Mouse (Mus musculus): ENCODE data around the gene Nemp2. TPM values are rescaled to one million over a fixed set of nuclear protein-coding genes. Genes with fewer than 3 reads are reported as not detected.
"Not testable (repeated sequence)": the region's sequence is repeated elsewhere in the genome, so short reads cannot be mapped to it uniquely, and the experiment has no call there.

Nemp2 gene
- total RNA-seq, 2 experiments from 2014 or later, result 4.2 to 5.8 TPM

DNA sequence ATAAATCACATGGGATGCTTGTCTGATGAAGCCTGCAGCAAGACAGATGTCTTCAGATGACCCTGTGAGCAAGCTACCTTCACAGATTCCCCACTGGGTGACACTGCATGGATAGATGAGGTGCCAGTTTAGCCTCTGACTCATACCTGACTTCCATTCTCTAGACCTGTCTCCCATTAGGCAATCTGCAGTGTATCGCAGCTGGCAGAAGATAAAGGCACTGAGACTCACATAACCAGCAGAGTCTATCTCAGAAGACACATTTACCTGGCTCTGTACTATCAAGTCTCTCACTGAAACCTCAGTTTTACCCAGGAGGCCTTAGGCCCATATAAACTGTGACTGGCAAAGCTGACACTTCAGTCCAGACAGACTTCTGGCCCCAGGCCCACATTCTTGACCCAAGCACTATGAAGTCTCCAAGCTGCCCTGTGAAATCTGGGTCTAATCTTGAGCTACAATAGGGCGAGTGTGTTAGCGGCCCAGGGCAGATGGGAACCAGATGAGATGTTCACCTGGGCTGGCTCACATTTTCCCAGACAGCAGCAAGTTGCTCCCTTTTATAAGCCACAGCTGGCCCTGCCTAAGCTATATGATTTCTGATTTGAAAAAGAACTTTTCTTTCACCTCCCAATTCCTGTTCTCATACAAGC, 22.2 kb downstream of the Nemp2 start:
- no peak for DNase-seq (ENCODE audit: low spot score in 2 of 2)

DNA sequence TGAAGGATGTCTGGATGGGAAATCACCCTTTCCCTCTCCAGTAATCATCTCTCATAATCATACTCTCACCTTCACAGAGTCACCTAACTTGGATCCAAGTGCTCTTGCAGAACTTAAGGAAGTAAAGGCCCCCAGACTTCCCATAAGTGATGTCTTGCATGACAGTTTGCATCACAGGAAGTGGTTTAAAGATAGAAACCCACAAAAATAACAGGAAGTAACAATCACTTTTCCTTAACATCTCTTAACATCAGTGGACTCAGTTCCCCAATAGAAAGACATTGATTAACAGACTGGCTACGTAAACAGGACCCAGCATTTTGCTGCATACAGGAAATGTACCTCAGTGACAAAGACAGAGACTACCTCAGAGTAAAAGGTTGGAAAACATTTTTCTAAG, 22.9 kb downstream of the Nemp2 start:
- DNase-seq (ENCODE audit: low spot score in 2 of 2), result no peak

DNA sequence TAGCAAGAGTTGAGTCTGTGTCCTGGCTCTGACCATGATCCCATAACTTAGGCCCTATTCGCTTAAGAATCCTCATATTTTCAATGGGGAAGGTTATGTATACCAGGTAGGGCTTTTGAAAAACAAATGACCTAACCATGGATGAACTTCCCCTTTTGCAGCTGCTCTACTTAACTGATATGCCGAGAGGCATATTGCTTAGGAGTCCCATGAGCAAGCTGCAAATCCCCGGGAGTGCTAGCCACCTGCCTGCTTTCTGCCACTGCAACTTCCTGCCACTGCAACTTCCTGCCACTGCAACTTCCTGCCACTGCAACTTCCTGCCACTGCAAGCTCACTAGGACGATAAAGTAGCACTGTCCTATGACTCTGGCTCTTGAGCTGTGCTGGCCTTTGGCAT, 24.6 kb downstream of the Nemp2 start:
- no peak for DNase-seq (ENCODE audit: low spot score in 2 of 2)

DNA sequence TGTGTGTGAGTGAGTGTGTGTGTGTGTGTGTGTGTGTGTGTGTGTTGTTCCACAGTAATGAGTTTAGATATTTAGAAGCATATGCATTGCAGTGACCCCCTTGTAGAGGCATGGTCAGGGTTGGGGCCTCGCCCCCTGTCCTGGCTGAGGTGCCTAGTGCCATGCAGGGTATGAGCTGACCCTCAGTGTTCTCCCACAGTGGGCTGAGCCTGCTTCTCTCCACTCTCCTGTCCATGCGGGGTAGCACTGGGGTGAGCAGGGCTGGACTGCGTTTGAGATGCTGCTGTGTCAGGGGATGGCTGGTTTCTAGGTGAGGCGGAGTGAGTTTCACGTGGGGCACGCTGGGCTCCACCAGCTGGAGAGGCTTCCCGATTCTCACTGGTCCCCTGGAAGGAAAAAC, 27.7 kb downstream of the Nemp2 start:
- DNase-seq (ENCODE audit: low spot score in 2 of 2), result no peak

DNA sequence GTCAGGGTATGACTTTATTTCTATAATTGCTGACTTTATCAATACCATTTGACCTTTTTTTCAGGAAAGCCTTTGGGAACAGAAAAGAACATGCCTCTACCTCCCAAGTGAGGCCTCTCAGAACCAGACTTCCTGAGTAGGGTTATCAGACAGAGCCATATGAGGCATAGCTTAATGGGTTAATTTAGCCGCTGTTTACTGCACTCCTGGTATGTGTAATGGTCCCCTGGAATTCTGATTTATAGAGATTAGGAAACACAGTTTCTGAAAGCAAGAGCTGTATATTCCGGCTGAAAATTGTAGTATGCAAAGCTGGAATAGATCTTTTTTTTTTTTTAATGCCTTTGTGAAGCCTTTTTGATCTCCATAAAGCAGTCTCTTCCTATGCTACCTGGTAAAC, 29.8 kb downstream of the Nemp2 start:
- no peak for DNase-seq (ENCODE audit: low spot score in 2 of 2)

DNA sequence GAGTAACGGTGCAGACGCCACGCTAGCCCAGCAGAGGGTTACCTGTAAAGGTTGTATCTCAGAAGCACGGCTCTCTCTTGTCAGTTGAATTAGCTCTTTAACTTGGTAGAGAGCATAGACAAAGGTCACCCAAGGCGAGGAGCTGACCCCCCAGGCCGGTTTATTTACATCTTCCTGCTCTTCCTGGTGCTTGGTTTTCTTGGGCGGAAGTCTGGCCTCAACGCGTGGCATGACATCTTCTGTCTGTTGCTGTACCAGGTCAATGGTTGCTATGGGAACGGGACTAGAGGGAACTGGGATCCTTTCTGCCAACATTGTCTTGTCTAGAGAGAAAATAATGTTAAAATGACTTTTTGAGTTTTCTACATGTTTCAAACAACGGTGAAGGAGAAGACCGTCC, 30.3 kb downstream of the Nemp2 start:
- no peak for DNase-seq (ENCODE audit: low spot score in 2 of 2)

DNA sequence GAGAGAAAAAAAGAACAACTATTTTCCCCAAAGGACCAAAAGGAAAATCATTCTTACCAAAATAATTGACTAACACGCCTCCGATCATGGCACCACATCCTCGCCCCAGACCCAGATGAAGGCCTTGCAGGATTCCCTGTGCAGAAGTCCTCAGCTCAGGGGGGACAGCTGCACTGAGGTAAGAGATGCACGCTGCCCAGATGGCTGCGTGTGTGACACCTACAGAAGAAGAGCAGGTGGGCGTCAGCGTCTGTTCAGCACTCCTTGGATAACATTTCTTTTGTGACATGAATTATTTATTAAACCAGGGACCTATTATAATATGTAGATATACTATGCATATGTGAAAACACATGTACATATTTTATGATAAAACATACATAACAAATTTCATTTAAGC, 32.7 kb downstream of the Nemp2 start:
- no peak for DNase-seq (ENCODE audit: low spot score in 2 of 2)

DNA sequence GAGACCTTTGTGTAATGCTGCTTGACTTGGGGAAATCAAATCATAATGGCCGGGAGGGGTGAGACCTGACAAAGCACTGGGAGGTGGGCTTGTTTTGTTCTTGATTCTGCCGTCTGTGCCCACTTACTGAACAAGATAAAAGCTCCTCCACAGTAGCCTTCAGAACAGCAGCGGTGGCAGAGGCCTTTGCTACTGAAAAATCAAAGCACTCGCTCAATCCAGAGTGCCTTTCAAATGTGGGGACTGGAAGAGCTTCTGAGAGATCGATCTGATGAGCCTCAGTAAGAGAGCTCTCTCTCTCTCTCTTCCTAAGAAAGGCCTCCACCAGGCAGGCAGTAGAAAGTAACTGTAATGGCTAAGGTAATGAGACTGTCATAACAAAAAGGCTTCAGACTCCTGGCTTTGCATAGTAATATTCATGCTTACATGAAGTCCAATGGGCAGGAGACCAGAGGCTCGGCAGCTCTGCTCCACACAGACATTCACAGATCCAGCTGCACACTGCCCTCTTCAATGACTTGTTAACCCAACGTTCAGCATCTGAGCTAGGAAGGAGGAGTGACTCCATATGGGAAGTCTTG, 38.3 kb downstream of the Nemp2 start:
- no peak for DNase-seq (ENCODE audit: low spot score in 2 of 2)

DNA sequence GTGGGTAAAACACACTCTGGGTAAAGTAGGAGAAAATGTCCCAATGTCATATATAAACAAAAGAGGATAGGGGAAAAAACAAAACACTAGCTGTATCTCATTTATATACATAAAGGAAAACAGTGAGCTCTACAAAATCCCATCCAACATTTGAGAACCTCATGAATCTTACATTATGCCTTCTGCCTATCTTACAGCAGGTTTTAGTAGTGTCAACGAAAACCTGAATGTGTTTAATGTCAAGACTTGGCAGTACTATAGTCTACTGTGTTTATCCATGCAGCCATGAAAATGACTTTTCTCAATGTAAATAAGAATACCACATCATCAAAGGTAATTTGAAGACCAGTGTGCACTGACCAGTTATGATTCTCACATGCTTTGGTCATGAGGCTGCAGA, 39.4 kb downstream of the Nemp2 start:
- no peak for DNase-seq (ENCODE audit: low spot score in 2 of 2)

DNA sequence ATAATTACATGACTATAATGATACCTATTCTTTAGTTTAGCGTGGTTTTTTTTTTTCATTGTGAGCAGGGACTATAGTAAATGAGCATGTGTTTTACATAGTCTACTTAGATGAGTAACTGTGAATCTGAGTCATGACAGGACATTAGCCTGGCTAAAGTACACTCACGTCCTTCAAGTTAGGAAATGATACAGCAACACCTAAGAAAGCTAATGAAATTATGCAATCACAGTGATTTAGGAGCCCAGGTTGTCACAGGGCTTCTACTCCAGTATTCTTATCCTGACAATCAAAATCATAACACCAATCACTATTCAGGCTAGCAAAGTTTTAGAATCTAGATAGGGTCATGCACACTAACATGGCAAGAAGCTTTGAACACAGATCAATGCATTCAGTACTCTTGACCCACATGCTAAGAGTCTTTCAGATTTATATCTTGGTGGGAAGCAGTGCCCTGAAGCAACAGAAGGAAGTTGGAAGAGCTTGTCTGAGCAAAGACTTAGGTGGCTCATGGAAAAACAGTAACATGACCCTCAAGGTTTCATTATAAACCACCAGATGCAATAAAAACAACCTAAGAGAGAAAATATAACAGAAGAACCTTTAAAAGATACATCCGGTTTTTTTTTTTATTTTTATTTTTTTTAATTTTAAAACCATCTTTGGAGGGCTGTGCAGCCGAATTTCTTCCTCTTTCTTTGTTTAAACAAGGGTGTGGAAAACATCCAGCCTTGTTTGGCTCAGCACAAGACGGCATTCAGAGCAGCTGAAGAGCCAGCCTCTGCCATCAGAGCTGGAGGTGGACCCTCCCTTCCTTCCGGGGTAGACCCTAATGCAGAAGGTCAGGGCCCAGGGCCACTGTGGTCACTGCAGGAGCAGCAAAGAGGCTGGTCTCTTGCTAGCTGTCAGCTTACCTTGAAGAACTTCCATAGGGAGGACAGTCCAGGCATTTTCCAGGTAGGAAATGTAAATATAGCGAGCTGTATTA, 45.4 kb downstream of the Nemp2 start:
- no peak for DNase-seq (ENCODE audit: low spot score in 2 of 2)

DNA sequence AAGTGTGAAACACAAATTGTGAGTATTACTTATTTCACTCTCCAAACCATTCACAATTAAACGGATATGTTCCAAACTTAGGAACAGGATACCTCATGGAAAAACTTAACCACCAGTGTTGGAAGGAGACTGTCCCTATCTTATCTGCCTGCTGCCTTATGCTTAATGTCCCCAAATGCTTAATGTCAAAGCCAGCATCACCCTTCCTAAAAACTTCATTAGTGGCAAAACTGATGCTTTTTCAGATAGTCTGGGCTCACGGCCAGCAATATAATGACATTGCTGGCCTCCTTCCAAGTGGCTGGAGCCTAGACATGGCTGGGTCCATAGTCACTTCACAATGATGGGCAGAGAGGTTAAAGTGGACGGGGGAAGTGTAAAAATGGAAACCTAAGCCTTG, 46.1 kb downstream of the Nemp2 start:
- DNase-seq (ENCODE audit: low spot score in 2 of 2), result peak in 1 of 2 experiments; percentile 34

DNA sequence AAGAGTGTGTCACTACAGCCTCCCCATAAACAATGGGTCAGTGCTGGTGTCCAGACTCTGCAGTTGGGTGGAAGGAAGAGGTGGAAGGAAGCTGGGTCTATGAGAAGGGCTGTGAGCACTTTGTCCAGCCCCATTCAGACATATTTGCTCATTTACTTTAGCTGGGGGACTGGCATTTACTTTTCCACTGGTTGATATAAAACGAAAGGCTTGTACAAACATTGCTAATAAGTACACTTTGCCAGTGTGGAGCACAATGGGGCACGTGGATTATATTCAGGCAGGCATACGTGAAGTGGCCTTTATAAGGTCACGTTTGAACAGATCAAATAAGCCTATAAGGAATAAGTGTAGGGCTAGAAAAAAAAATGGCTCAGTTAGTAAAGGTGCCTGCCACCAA, 53.0 kb downstream of the Nemp2 start:
- no peak for DNase-seq (ENCODE audit: low spot score in 2 of 2)

DNA sequence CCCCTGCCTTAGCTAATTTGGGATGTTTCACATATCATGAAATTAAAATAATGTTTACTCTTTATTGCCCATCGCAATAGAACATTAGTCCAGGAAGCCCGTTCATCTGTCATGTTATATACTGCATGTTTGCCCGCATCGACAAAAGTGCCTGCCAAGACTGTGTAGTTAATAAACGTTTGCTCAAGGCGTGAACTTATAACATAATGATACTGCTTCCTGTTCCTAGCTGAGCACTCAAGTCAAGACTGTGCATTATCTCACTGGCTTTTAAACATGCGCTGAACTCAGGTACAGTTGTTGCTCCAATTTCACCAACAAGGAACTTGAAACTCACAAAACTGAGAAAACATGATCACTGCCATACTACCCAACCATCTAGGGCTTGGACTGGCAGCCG, 57.1 kb downstream of the Nemp2 start:
- no peak for DNase-seq (ENCODE audit: low spot score in 2 of 2)

DNA sequence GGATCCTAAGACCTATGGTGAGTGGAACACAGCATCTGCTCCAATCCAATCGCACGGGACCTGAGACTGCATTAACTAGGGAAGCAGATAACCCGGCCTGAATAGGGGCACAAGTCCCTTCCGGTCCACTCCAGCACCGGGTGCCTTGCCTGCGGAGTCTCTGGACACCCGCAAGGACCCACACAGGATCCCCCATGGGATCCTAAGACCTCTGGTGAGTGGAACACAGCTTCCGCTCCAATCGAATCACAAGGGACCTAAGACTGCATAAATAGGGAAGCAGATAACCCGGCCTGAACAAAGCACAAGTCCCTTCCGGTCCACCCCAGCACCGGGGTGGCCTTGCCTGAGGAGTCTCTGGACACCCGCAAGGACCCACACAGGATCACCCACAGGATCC, 64.0 kb downstream of the Nemp2 start:
- DNase-seq (ENCODE audit: low spot score in 2 of 2), result not testable (repeated sequence)

Other genes with a start within 250 kb of the Nemp2 start
- gene Nab1, start 130.0 kb upstream of the Nemp2 start, total RNA-seq (2021), result 10 to 100 TPM; 26.5 to 28.0 TPM
- gene Mfsd6, start 96.8 kb downstream of the Nemp2 start, total RNA-seq (2021), result 1 to 10 TPM; 6.2 to 7.6 TPM
- 10 to 100 TPM; 12.3 to 12.6 TPM for gene Inpp1, start 187.0 kb downstream of the Nemp2 start, total RNA-seq (2021)
- 10 to 100 TPM; 25.1 to 25.3 TPM for gene Hibch, start 214.2 kb downstream of the Nemp2 start, total RNA-seq (2021)

Measured in gastrocnemius, postnatal 4 days (tissue).